In the genomic region with DNA sequence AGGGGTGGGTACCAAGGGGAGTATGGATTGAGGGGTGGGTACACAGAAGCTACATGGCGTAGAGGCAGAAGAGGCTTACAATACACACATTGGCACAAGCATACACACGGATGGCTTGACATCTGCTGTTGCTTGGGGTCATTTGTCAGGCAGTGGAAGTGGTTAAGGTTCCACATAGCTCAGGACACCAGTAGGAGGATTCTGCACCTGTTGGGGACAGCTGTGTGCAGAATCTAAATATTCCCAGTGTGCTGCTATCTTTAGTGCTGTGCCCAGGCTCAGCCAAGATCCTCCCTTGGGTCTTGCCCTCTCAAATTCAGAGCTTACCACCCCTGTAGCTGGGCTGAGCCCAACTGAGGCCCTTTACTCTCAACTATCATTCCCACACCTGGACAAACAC, we compare ENCODE assay signal across 28 mouse cellular contexts. TPM values are rescaled to one million over a fixed set of nuclear protein-coding genes. Genes with fewer than 3 reads are reported as not detected.
"Had no signal": no experiment of that assay in that cellular context is flagged by ENCODE, and none has a peak within 500 bp of the region (broad histone marks: within the 10 kb centered on the region; RNA-seq: fewer than 3 reads in every experiment).

No protein-coding gene starts in this region.

- H3K9ac ChIP-seq: kidney, embryonic 15.5 days; limb, embryonic 12.5 days; liver, embryonic 12.5 days; liver, embryonic 15.5 days; lung, embryonic 15.5 days; midbrain, embryonic 13.5 days; stomach, embryonic 15.5 days had no signal

- ATAC-seq: liver, embryonic 12.5 days; midbrain, embryonic 13.5 days; midbrain, embryonic 16.5 days had no signal

- H3K4me3 ChIP-seq: kidney, embryonic 15.5 days; left cerebral cortex, adult 2 months; limb, embryonic 12.5 days; liver, embryonic 12.5 days; liver, embryonic 15.5 days; lung, embryonic 15.5 days; megakaryocyte, embryonic 14.5 days; midbrain, embryonic 10.5 days; midbrain, embryonic 13.5 days; stomach, embryonic 15.5 days had no signal

- H3K9me3 ChIP-seq: kidney, embryonic 15.5 days; limb, embryonic 12.5 days; liver, embryonic 12.5 days; liver, embryonic 15.5 days; lung, embryonic 15.5 days; megakaryocyte, embryonic 14.5 days; midbrain, embryonic 10.5 days; midbrain, embryonic 13.5 days; stomach, embryonic 15.5 days had no signal

- DNase-seq: kidney, adult 2 months; kidney, postnatal 10 days; kidney, postnatal 36 days; layer of hippocampus, postnatal 36 days; liver; lung, adult 18-20 months; lung, postnatal 10 days; lung, postnatal 36 days; right cerebral cortex, adult 18-20 months; right cerebral cortex, postnatal 14 days; right cerebral cortex, postnatal 4 days; spleen, adult 18-20 months; thymus, postnatal 25 days had no signal

- H3K27ac ChIP-seq: kidney, embryonic 15.5 days; left cerebral cortex, adult 2 months; limb, embryonic 12.5 days; liver, embryonic 12.5 days; liver, embryonic 15.5 days; lung, embryonic 15.5 days; midbrain, embryonic 10.5 days; midbrain, embryonic 13.5 days; stomach, embryonic 15.5 days had no signal

- H3K27me3 ChIP-seq: lung, embryonic 15.5 days; stomach, embryonic 15.5 days had no signal

- H3K4me2 ChIP-seq: kidney, embryonic 15.5 days; limb, embryonic 12.5 days; liver, embryonic 12.5 days; liver, embryonic 15.5 days; lung, embryonic 15.5 days; midbrain, embryonic 13.5 days; stomach, embryonic 15.5 days had no signal

RNA-seq across cellular contexts. Expression of gene Mfsd7a, which starts 12.6 kb away (rescaled TPM):
- polyA plus RNA-seq: midbrain, embryonic 13.5 days; neural tube, embryonic 11.5 days; neural tube, embryonic 14.5 days had no signal

RNA-seq across cellular contexts. Expression of gene Pde6b, which starts 47.9 kb away (rescaled TPM):
- total RNA-seq: left cerebral cortex, postnatal 10 days; monocyte, adult 5-6 weeks had no signal
- polyA plus RNA-seq: kidney, adult 2 months; liver, embryonic 15.5 days; neural tube, embryonic 14.5 days had no signal
